Mouse (Mus musculus) embryonic facial prominence, embryonic 11.5 days (tissue): ENCODE measurements around the gene Top1. TPM values are rescaled to one million over a fixed set of nuclear protein-coding genes. Genes with fewer than 3 reads are reported as not detected.

Experiments
- ATAC-seq: fragments of 200-750 bp; cut with Nextera tagmentation; replicated peaks from 2 replicates; pipeline ENCODE4 v1.8.0; 2017; ENCODE audit warnings: low read depth; ENCODE audit not compliant: insufficient number of reproducible peaks, low FRiP score, low TSS enrichment
- DNase-seq: peaks from one replicate; pipeline ENCODE4 v3.0.0-alpha.2; 2015; ENCODE audit warnings: low spot score
- H3K27ac ChIP-seq: fragments of 300-500 bp; sonication (generic); replicated peaks from 2 replicates; pipeline ENCODE4 v1.5.1; 2014; ENCODE audit warnings: mild to moderate bottlenecking, low read depth, low read length, control low read depth
- H3K27me3 ChIP-seq: fragments of 300-500 bp; sonication (generic); 2 replicates; pipeline ENCODE4 v1.6.1; 2014; ENCODE audit warnings: mild to moderate bottlenecking, low read length, moderate library complexity, mixed read lengths; ENCODE audit not compliant: control insufficient read depth, insufficient read depth
- H3K36me3 ChIP-seq: fragments of 300-500 bp; sonication (generic); replicated peaks from 2 replicates; pipeline ENCODE4 v1.6.1; 2014; ENCODE audit warnings: low read depth, mild to moderate bottlenecking, low read length, moderate library complexity, mixed read lengths; ENCODE audit not compliant: control insufficient read depth, insufficient read depth
- H3K4me1 ChIP-seq: fragments of 300-500 bp; sonication (generic); 2 replicates; pipeline ENCODE4 v1.6.1; 2014; ENCODE audit warnings: low read length, mixed read lengths; ENCODE audit not compliant: control insufficient read depth, insufficient read depth
- H3K4me2 ChIP-seq: fragments of 300-500 bp; sonication (generic); 2 replicates; pipeline ENCODE4 v1.6.1; 2014; ENCODE audit warnings: low read depth, mild to moderate bottlenecking, control low read depth, low read length, moderate library complexity
- H3K4me3 ChIP-seq: fragments of 300-500 bp; sonication (generic); 2 replicates; pipeline ENCODE4 v1.5.1; 2014; ENCODE audit warnings: low read depth, low read length, control low read depth
- H3K9ac ChIP-seq: fragments of 300-500 bp; sonication (generic); replicated peaks from 2 replicates; pipeline ENCODE4 v1.6.1; 2014; ENCODE audit warnings: mild to moderate bottlenecking, control low read depth, low read length
- H3K9me3 ChIP-seq: fragments of 300-500 bp; sonication (generic); replicated peaks from 2 replicates; pipeline ENCODE4 v1.6.1; 2016; ENCODE audit warnings: mild to moderate bottlenecking, low read length, inconsistent platforms, mixed read lengths; ENCODE audit not compliant: control insufficient read depth
- WGBS: fragments of 180-500 bp; shearing (Covaris S2); extraction: QIAGEN DNeasy Blood & Tissue Kit; methylation state at CpG from one replicate; pipeline ENCODE4 v1.1.7; 2014; 5-methylcytosine and 5-hydroxymethylcytosine counted together
- polyA plus RNA-seq: library from polyadenylated mRNA; unstranded; fragments of >200 nt; fragmentation: Nextera tagmentation; extraction: Ambion mirVana; gene quantifications from 2 replicates; pipeline ENCODE4 v1.2.1, GENCODE M21; 2014

Gene Top1
- polyA plus RNA-seq, 1 experiment from 2014 or later = 113 TPM

DNA sequence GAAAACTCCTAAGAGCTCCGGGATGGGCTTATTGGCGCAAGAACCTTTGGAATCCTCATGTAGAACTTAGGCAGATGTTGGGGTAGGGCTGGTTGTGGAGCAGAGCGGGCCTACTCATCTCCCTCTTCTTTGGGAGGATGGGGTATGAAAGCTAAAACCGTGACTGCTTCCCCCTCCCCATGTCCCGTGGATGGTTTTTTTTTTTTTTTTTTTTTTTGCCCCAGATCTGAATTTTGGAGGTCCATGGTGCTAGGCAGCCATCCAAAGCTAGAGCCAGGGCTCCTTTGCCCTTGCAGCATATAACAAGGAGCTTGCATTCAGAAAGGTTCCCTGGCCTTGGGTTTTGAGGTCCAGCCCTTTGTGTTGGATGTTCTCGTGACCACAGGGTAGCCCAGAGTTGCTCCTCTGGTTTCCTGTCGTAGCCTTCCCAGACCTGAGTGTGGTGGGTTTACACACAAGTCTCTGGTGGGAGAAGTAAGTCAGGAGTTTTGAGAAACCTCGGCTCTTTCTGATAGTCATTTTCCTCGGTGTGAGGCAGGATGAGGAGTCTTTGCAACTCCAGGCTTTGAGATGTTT is 86.8 kb downstream of the Top1 start:
- DNase-seq (no peak), ATAC-seq (no peak)
- Histone ChIP-seq H3K27ac (no peak overlapping the region), H3K4me3 (peak overlapping the region; percentile 89), H3K36me3 (no peaks in the 10 kb centered on the region; the same call in 1 of the 2 replicates), H3K9me3 (no peaks in the 10 kb centered on the region), H3K4me2 (peak overlapping the region; percentile 90), H3K27me3 (no peaks in the 10 kb centered on the region), H3K4me1 (no peaks in the 10 kb centered on the region), H3K9ac (peak overlapping the region; percentile 99)
- 41% methylated on average over 8 of the region's 9 CpGs for WGBS

DNA sequence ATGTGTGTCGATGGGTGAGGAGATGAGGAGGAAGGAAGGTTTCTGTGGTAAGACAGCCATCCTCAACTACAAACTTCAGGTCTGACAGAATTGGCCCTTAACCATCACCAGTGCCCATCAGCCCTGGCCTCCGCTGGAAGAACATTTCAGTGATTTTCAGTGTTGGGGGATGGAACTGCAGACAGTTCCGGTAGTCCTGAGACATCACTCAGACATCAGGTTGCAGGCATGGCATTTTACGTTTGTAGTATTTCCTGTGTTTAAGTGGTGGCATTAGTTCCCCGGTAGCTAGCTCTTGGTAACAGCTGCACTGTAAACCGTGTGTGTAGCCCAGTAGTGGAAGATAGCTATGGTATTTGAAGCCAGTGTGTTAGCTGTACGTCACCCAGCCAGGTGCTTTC is 87.4 kb downstream of the Top1 start:
- Histone ChIP-seq H3K27ac (no peak overlapping the region), H3K9ac (peak overlapping the region; percentile 99), H3K36me3 (no peaks in the 10 kb centered on the region; the same call in 1 of the 2 replicates), H3K4me2 (peak overlapping the region; percentile 90), H3K27me3 (no peaks in the 10 kb centered on the region), H3K4me3 (peak overlapping the region; percentile 89), H3K4me1 (no peaks in the 10 kb centered on the region), H3K9me3 (no peaks in the 10 kb centered on the region)
- ATAC-seq = no peak
- 59% methylated on average over 7 of the region's 7 CpGs for WGBS
- DNase-seq = no peak

DNA sequence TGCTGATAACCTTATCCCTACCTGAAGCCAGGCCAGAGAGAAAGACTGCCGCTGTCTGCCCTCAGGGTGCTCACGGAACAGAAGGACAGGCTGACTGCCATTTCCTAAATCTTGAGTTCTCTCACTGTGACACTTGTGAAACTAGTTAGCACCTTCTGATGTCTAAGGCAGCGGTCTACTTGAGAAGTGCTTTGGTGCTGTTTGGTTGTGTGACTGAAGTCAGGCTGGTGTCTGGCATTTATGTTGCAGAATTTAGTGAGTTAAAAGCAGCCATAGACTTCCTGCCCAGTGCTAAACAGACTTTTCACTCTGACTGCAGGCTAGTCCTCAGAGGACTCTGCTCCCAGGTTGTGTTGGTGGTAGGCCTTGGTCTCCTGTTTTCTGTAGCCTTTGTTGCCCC is 88.6 kb downstream of the Top1 start:
- WGBS = 85% methylated on average over 3 of the region's 3 CpGs
- Histone ChIP-seq H3K27me3 (no peaks in the 10 kb centered on the region), H3K27ac (no peak overlapping the region), H3K4me1 (no peaks in the 10 kb centered on the region), H3K9ac (no peak overlapping the region), H3K9me3 (no peaks in the 10 kb centered on the region), H3K4me3 (no peak overlapping the region), H3K36me3 (no peaks in the 10 kb centered on the region; the same call in 1 of the 2 replicates), H3K4me2 (no peak overlapping the region)
- no peak for DNase-seq
- no peak for ATAC-seq

DNA sequence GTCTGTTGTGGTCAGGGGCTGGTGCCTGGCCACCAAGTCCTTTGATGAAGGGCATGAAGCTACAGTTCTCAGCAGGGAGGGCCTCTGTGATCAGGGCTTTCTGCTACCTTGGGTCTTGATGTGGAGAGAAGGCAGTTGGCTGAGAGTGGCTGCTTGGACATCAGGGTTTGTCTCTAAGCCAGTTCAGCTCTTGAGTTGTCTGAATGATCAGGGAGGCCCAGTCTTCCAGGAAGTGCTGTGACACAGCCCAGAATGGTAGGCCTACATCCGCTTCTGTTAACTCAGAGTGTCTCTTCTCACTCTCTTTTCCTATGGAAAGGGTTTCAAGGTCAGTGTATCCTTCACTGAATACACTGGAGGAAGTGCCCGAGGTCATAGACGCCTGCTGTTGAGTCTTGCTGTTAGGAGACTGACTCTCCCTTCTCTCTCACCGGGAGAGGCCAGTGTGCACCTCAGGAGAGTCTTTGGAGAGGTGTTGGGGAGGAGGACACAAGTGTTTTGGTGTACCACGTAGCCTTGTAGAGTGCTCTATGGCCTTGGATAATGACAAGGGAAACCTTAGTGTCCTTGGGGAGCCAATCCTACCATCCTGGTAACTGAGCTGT is 90.1 kb downstream of the Top1 start:
- Histone ChIP-seq H3K9me3 (no peaks in the 10 kb centered on the region), H3K9ac (no peak overlapping the region), H3K27ac (no peak overlapping the region), H3K27me3 (no peaks in the 10 kb centered on the region), H3K4me1 (no peaks in the 10 kb centered on the region), H3K4me3 (no peak overlapping the region), H3K36me3 (no peaks in the 10 kb centered on the region; the same call in 1 of the 2 replicates), H3K4me2 (no peak overlapping the region)
- WGBS = 89% methylated on average over 5 of the region's 5 CpGs
- no peak for DNase-seq
- ATAC-seq = no peak

DNA sequence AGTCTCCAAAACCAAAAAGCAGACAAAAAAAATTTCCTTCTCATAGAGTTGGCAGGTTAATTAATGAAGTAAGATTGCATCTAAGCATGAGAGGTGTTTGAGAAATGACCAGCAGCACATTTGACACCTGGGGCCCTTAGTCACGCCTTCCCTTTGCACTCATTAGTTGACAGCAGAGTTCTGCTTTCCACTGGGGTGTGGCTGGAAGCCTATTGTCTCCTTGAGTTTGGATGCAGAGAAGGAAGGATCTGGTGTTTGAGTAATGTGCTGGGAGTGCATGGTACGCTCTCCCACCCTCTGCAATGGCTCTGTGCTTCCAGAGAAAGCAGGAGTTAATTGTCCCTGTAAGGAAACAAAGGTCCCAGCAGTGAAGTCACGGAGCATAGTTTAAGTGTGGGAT is 90.8 kb downstream of the Top1 start:
- DNase-seq (no peak), ATAC-seq (no peak)
- Histone ChIP-seq H3K9me3 (no peaks in the 10 kb centered on the region), H3K27ac (no peak overlapping the region), H3K4me2 (no peak overlapping the region), H3K4me1 (no peaks in the 10 kb centered on the region), H3K36me3 (no peaks in the 10 kb centered on the region; the same call in 1 of the 2 replicates), H3K9ac (no peak overlapping the region), H3K4me3 (no peak overlapping the region), H3K27me3 (no peaks in the 10 kb centered on the region)
- WGBS = 88% methylated on average over 3 of the region's 3 CpGs

DNA sequence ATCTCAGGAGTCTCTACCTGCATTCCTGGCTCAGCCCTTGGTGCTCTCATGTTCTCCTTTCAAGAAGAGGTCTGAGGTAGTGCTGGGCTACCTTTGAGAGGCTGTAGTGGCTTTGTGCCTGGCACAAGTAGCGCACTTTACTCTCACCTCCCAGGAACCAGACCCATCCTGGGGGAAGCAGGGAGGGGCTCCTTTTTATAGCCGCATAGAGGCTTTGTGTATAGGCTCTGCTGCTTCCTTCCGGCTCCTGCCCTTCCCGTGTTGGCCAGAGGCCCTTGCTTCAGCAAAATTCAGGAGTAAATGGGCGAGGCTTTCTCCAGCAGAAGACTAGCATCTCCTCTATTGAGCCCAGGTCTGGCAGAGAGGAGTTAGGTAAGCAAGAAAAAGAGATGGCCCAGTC is 92.7 kb downstream of the Top1 start:
- DNase-seq = no peak
- H3K27me3 ChIP-seq = no peaks in the 10 kb centered on the region
- H3K4me3 ChIP-seq = no peak overlapping the region
- H3K9ac ChIP-seq = no peak overlapping the region
- no peak for ATAC-seq
- H3K4me2 ChIP-seq = no peak overlapping the region
- no peak overlapping the region for H3K27ac ChIP-seq
- H3K36me3 ChIP-seq = no peaks in the 10 kb centered on the region; the same call in 1 of the 2 replicates
- H3K4me1 ChIP-seq = no peaks in the 10 kb centered on the region
- no peaks in the 10 kb centered on the region for H3K9me3 ChIP-seq
- WGBS = 77% methylated on average over 5 of the region's 5 CpGs

DNA sequence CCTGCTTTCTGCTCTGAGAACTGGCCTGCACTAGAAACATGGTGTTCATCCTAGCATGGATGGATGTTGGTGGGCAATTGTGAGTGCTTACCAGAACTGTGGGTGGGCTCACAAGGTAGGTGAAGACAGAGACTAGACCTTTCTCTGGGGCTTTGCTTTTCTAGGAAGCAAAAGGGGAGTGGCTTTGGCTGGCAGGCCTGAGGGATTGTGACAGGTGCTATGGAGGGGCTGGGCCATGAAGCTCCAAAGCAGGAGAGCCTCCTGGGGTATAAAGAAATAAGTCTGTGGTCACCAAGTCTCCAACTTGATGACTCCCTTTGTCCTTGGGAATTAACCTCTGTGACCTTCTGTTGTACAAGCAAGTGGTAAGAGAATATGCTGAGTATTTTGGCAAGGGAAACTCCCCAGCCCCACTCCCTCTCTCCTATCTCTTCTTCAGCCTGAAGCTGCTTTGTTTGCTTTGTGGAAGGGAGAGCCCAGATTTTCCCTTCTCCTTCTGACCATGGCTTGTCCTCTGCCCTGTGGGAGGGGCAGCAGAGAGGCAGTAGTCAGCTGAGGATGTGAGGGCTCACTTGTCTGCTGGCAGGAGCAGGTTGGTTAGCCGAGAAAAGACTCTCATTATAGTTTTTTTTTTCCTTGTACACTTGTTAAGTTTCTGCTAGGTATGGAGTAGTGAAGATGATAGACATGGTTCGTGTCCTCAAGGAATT is 94.1 kb downstream of the Top1 start:
- no peak overlapping the region for H3K4me2 ChIP-seq
- H3K9me3 ChIP-seq = no peaks in the 10 kb centered on the region
- no peaks in the 10 kb centered on the region; the same call in none of the 2 replicates for H3K36me3 ChIP-seq
- no peaks in the 10 kb centered on the region for H3K27me3 ChIP-seq
- DNase-seq (no peak), ATAC-seq (no peak)
- H3K4me3 ChIP-seq = no peak overlapping the region
- 62% methylated on average over 2 of the region's 2 CpGs for WGBS
- no peak overlapping the region for H3K9ac ChIP-seq
- no peaks in the 10 kb centered on the region for H3K4me1 ChIP-seq
- H3K27ac ChIP-seq = no peak overlapping the region

DNA sequence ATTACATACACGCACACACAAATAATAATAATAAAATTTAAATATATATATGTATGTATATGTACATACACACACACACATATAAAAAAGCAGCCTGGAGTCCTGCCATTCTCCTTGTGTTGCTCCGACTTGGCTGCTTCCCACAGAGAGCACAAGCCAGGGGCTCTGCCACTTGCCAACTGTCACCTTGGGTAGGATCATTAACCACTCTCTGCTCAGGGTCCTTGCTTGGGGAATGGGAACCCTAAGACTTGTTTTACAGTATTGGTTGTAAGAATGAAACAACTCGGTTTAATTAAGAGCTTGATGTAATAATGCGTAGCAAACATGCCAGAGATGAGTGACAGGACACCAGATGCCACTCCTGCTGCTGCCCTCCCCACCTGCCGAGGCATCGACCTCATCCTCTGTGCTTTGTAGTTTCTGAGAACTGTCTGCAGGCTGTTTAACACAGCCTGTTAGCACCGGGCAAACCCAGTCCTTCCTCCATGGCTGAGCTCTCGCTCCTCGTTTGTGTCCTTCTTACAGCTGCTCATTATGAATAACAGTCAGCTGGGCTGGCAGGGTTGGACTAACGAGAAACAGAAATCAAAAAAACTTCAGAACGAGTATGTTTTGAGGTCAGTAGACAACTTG is 95.0 kb downstream of the Top1 start:
- no peaks in the 10 kb centered on the region; the same call in none of the 2 replicates for H3K36me3 ChIP-seq
- H3K4me2 ChIP-seq = no peak overlapping the region
- H3K4me3 ChIP-seq = no peak overlapping the region
- no peak overlapping the region for H3K27ac ChIP-seq
- H3K9me3 ChIP-seq = no peaks in the 10 kb centered on the region
- no peak for ATAC-seq
- 70% methylated on average over 11 of the region's 11 CpGs for WGBS
- H3K9ac ChIP-seq = no peak overlapping the region
- no peaks in the 10 kb centered on the region for H3K4me1 ChIP-seq
- DNase-seq = no peak
- H3K27me3 ChIP-seq = no peaks in the 10 kb centered on the region
